ENCODE assay signal across 29 mouse cellular contexts in the genomic region with DNA sequence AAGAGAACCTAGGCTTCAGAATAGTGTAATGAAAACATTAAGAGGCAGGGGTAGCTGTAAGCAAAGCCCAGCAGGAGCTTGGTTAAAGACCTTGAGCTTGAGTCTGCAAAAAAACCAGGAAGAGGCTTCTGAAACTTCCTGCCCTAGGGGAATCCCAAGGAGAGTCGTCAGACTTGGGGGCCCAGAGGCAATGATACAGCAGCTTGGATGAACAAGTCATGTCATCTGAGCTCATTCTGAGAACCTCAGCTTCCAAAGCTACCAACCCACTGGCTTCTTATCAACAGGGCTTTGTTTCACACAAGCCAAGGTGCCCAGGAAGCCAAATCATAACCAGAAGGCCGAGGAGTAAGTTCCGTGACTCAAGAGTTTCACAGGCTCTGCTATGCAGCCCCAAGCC. TPM values are rescaled to one million over a fixed set of nuclear protein-coding genes. Genes with fewer than 3 reads are reported as not detected.
DNase-seq lines count a peak whose midpoint lies in the region; TF ChIP-seq lines count a peak whose summit lies in the region.
"Had no signal": no experiment of that assay in that cellular context is flagged by ENCODE, and none has a peak within 500 bp of the region (broad histone marks: within the 10 kb centered on the region; RNA-seq: fewer than 3 reads in every experiment).

No protein-coding gene starts in this region.

- dilution Hi-C loops in CH12.LX (cut with MboI; ENCODE audit: extremely low pct_ligation_motif_present, extremely low pct_unique_long_range_greater_than_20kb, low sequenced_read_pairs), result no loop called here

- no peak; the same call in 1 of the 2 replicates for TF ChIP-seq RAD21 in CH12.LX (IDR thresholded peaks at IDR 0.05; ENCODE audit: low read depth, low read length)

- TF ChIP-seq POLR2A in CH12.LX (IDR thresholded peaks at IDR 0.05; ENCODE audit: low read depth, low read length), result no peak

- DNase-seq in CD4-positive helper T cell, adult 2 months (ENCODE audit: low read depth, low spot score), result peak; percentile 42
- peak; percentile 52 for DNase-seq in CH12.LX (ENCODE audit: extremely low read depth)
- DNase-seq in induced T-regulatory cell, adult 2 months (ENCODE audit: low read depth), result peak; percentile 70
- peak; percentile 22 for DNase-seq in splenic B cell, adult 2 months (ENCODE audit: low read depth, low spot score)
- no peak for DNase-seq in left cerebral cortex, adult 18-20 months (ENCODE audit: low spot score in 2 of 2)
- DNase-seq in thymus, postnatal 4 days, result no peak
- DNase-seq in gastrocnemius, postnatal 10 days, result no peak
- no peak for DNase-seq in adrenal gland, postnatal 25 days
- DNase-seq: adrenal gland, adult 2 months; adrenal gland, postnatal 10 days; adrenal gland, postnatal 36 days; B cell, adult 2 months; cerebellum, adult 11 months; cerebellum, adult 18-20 months; cerebellum, adult 8-10 months; cerebellum, adult 9-11 months; cerebellum, postnatal 14 days; cerebellum, postnatal 36 days; embryo, embryonic 11 days had no signal

- H3K4me1 ChIP-seq in CH12.LX (ENCODE audit: control insufficient read depth in 1 of 2, insufficient read depth in 2 of 2), result peaks cover 32 to 78% of the 10 kb centered on the region in 2 experiments
- H3K4me1 ChIP-seq: embryonic facial prominence, embryonic 13.5 days; embryonic facial prominence, embryonic 15.5 days; forebrain, embryonic 12.5 days had no signal

- H3K4me3 ChIP-seq in CH12.LX (replicated peaks in 1 of 3; ENCODE audit: low read depth in 2 of 3, low read length in 2 of 3, poor library complexity in 1 of 3), result no peak overlapping the region
- H3K4me3 ChIP-seq: embryonic facial prominence, embryonic 13.5 days; embryonic facial prominence, embryonic 15.5 days; erythroblast, embryonic 14.5 days; forebrain, embryonic 10.5 days; forebrain, embryonic 12.5 days had no signal

- H3K27me3 ChIP-seq in CH12.LX (replicated peaks), result no peaks in the 10 kb centered on the region
- H3K27me3 ChIP-seq in splenic B cell, adult 2 months (ENCODE audit: control insufficient read depth, insufficient read depth, low read length, poor library complexity, severe bottlenecking), result no peaks in the 10 kb centered on the region
- H3K27me3 ChIP-seq: embryonic facial prominence, embryonic 13.5 days; embryonic facial prominence, embryonic 15.5 days; forebrain, embryonic 12.5 days had no signal

- peak; percentile 53 for TF ChIP-seq EP300 in CH12.LX (IDR thresholded peaks at IDR 0.05; ENCODE audit: low read length)

- H3K9me3 ChIP-seq in CH12.LX (replicated peaks; ENCODE audit: low read length), result peaks cover 4% of the 10 kb centered on the region
- H3K9me3 ChIP-seq: embryonic facial prominence, embryonic 13.5 days; embryonic facial prominence, embryonic 15.5 days; forebrain, embryonic 10.5 days; forebrain, embryonic 12.5 days had no signal

- H3K4me2 ChIP-seq in CH12.LX (ENCODE audit: insufficient read depth, low read depth, poor library complexity, severe bottlenecking), result no peak overlapping the region
- H3K4me2 ChIP-seq: embryonic facial prominence, embryonic 13.5 days; embryonic facial prominence, embryonic 15.5 days; forebrain, embryonic 12.5 days had no signal

- H3K36me3 ChIP-seq in CH12.LX (replicated peaks in 1 of 2; ENCODE audit: control insufficient read depth in 1 of 2, insufficient read depth in 1 of 2, low read length in 1 of 2), result no peaks in the 10 kb centered on the region
- H3K36me3 ChIP-seq in splenic B cell, adult 2 months (ENCODE audit: control insufficient read depth, insufficient read depth, low read length, poor library complexity, severe bottlenecking), result no peaks in the 10 kb centered on the region
- H3K36me3 ChIP-seq: embryonic facial prominence, embryonic 13.5 days; embryonic facial prominence, embryonic 15.5 days; forebrain, embryonic 10.5 days; forebrain, embryonic 12.5 days had no signal

- in situ Hi-C loops in CH12.LX (cut with MboI; ENCODE audit: low pct_ligation_motif_present, low pct_unique_long_range_greater_than_20kb, low sequenced_read_pairs), result no loop called here

- no peak for TF ChIP-seq CTCF in CH12.LX (conservative IDR thresholded peaks at IDR 0.05 in 1 of 2, IDR thresholded peaks at IDR 0.05 in 1 of 2; ENCODE audit: low read depth in 2 of 2, low read length in 2 of 2)

- no peaks in the 10 kb centered on the region for H3K79me2 ChIP-seq in CH12.LX (replicated peaks; ENCODE audit: control insufficient read depth, extremely low read depth, insufficient read depth, poor library complexity, severe bottlenecking)

- H3K27ac ChIP-seq in CH12.LX (ENCODE audit: insufficient read depth, low read depth), result peak overlapping the region; percentile 35; the same call in 1 of the 2 replicates
- H3K27ac ChIP-seq: embryonic facial prominence, embryonic 13.5 days; embryonic facial prominence, embryonic 15.5 days; forebrain, embryonic 10.5 days; forebrain, embryonic 12.5 days had no signal

- peak overlapping the region; percentile 7; the same call in 1 of the 2 replicates for H3K9ac ChIP-seq in CH12.LX (ENCODE audit: insufficient read depth, low read depth)
- H3K9ac ChIP-seq: embryonic facial prominence, embryonic 13.5 days; embryonic facial prominence, embryonic 15.5 days; forebrain, embryonic 12.5 days had no signal

TF ChIP-seq in CH12.LX, 34 proteins besides CTCF, POLR2A, EP300 and RAD21 (continues in another document):
- TF ChIP-seq NRF1 (IDR thresholded peaks at IDR 0.05; ENCODE audit: low read depth, low read length) (no peak), JUN (IDR thresholded peaks at IDR 0.05; ENCODE audit: insufficient read depth, low read depth, low read length) (0 out of 2 replicates have a peak, but pooled peaks have one; percentile 5), ZMIZ1 (IDR thresholded peaks at IDR 0.05; ENCODE audit: low read depth, low read length) (no peak), JUND (conservative IDR thresholded peaks at IDR 0.05; ENCODE audit: low read depth, low read length) (no peak), IRF4 (IDR thresholded peaks at IDR 0.05; ENCODE audit: low read depth, low read length) (0 out of 2 replicates have a peak, but pooled peaks have one; percentile 56), MYC (IDR thresholded peaks at IDR 0.05; ENCODE audit: low read depth, low read length) (no peak), ELF1 (IDR thresholded peaks at IDR 0.05; ENCODE audit: low read depth, low read length) (peak; percentile 76), ZC3H11A (IDR thresholded peaks at IDR 0.05; ENCODE audit: low read depth, low read length) (no peak), POLR2AphosphoS2 (IDR thresholded peaks at IDR 0.05; ENCODE audit: low read depth, low read length) (no peak), GABPA (IDR thresholded peaks at IDR 0.05; ENCODE audit: insufficient replicate concordance, low read depth, low read length) (no peak), ETS1 (conservative IDR thresholded peaks at IDR 0.05; ENCODE audit: low read depth, low read length) (peak; percentile 56), TBP (conservative IDR thresholded peaks at IDR 0.05; ENCODE audit: low read depth, low read length) (no peak), UBTF (IDR thresholded peaks at IDR 0.05; ENCODE audit: low read depth, low read length) (no peak), PAX5 (IDR thresholded peaks at IDR 0.05; ENCODE audit: low read length) (no peak), RCOR1 (conservative IDR thresholded peaks at IDR 0.05; ENCODE audit: low read depth, low read length) (no peak), CHD1 (IDR thresholded peaks at IDR 0.05; ENCODE audit: low read depth, low read length) (no peak), USF1 (IDR thresholded peaks at IDR 0.05; ENCODE audit: low read depth, low read length) (no peak), USF2 (conservative IDR thresholded peaks at IDR 0.05; ENCODE audit: low read depth, low read length) (no peak), KAT2A (IDR thresholded peaks at IDR 0.05; ENCODE audit: insufficient replicate concordance, low read length) (no peak), ZKSCAN1 (IDR thresholded peaks at IDR 0.05; ENCODE audit: borderline replicate concordance, low read depth, low read length) (no peak), CHD2 (IDR thresholded peaks at IDR 0.05; ENCODE audit: low read length) (no peak), MAFK (IDR thresholded peaks at IDR 0.05; ENCODE audit: insufficient replicate concordance, low read length) (peak; percentile 35; the same call in 1 of the 2 replicates), MEF2A (IDR thresholded peaks at IDR 0.05; ENCODE audit: borderline replicate concordance, low read depth, low read length) (no peak), TCF12 (IDR thresholded peaks at IDR 0.05; ENCODE audit: low read depth, low read length) (no peak), ZNF384 (IDR thresholded peaks at IDR 0.05; ENCODE audit: low read depth, low read length) (peak; percentile 62), SIN3A (IDR thresholded peaks at IDR 0.05; ENCODE audit: low read length) (no peak), E2F4 (IDR thresholded peaks at IDR 0.05; ENCODE audit: insufficient replicate concordance, low read depth, low read length) (no peak), HCFC1 (IDR thresholded peaks at IDR 0.05; ENCODE audit: low read depth, low read length) (no peak)

RNA-seq across cellular contexts. Expression of gene Gpr55, which starts 25.0 kb away (rescaled TPM):
- total RNA-seq in CH12.LX (2012; rRNA removed), result 24.3 and 25.6 TPM in 2 replicates
- 16.2 and 16.4 TPM in 2 replicates for total RNA-seq in CH12.LX (2014; rRNA removed)
- 17.3 and 20.3 TPM in 2 replicates for polyA plus RNA-seq in CH12.LX (2012; ENCODE audit: insufficient read length, low read depth)
- under 1 TPM; 0.09 to 0.14 TPM for total RNA-seq in left cerebral cortex, adult 18-20 months (2021)
- not detected for total RNA-seq in gastrocnemius, postnatal 10 days (2021)
- total RNA-seq in adrenal gland, postnatal 25 days (2021), result 2.5 and 4.5 TPM in 2 replicates
- total RNA-seq: common myeloid progenitor, adult 5-6 weeks had no signal
- polyA plus RNA-seq: embryonic facial prominence, embryonic 11.5 days; erythroblast, embryonic 14.5 days; forebrain, embryonic 10.5 days; forebrain, embryonic 12.5 days; forebrain, embryonic 14.5 days had no signal

RNA-seq across cellular contexts. Expression of gene Spata3, which starts 30.8 kb away (rescaled TPM):
- total RNA-seq in CH12.LX (2012; rRNA removed) (not detected in 2 replicates), CH12.LX (2014; rRNA removed) (not detected in 2 replicates)
- polyA plus RNA-seq in CH12.LX (2012; ENCODE audit: insufficient read length, low read depth), result not detected in 2 replicates
- under 1 TPM; 0.37 to 0.79 TPM for total RNA-seq in left cerebral cortex, adult 18-20 months (2021)
- not detected for total RNA-seq in gastrocnemius, postnatal 10 days (2021)
- total RNA-seq in adrenal gland, postnatal 25 days (2021), result not detected in 2 replicates
- total RNA-seq: adrenal gland, adult 2 months; adrenal gland, postnatal 10 days; adrenal gland, postnatal 36 days; common myeloid progenitor, adult 5-6 weeks; ES-E14; MEL had no signal
- polyA plus RNA-seq: adrenal gland, adult 2 months; embryonic facial prominence, embryonic 11.5 days; embryonic facial prominence, embryonic 13.5 days; embryonic facial prominence, embryonic 15.5 days; erythroblast, embryonic 14.5 days; forebrain, embryonic 10.5 days; forebrain, embryonic 12.5 days; forebrain, embryonic 14.5 days had no signal

RNA-seq across cellular contexts. Expression of gene 4933407L21Rik, which starts 57.5 kb away (rescaled TPM):
- total RNA-seq in CH12.LX (2012; rRNA removed) (0.08 and 0.17 TPM in 2 replicates), CH12.LX (2014; rRNA removed) (0.19 and 0.36 TPM in 2 replicates)
- 0.31 and 0.71 TPM in 2 replicates for polyA plus RNA-seq in CH12.LX (2012; ENCODE audit: insufficient read length, low read depth)
- 1 to 10 TPM; 5.2 to 7.7 TPM for total RNA-seq in left cerebral cortex, adult 18-20 months (2021)
- total RNA-seq in gastrocnemius, postnatal 10 days (2021), result not detected
- 0.27 TPM in 1 of 2 replicates, not detected in the other for total RNA-seq in adrenal gland, postnatal 25 days (2021)
- total RNA-seq: adrenal gland, postnatal 36 days; common myeloid progenitor, adult 5-6 weeks; MEL had no signal
- polyA plus RNA-seq: adrenal gland, adult 2 months; embryonic facial prominence, embryonic 11.5 days; erythroblast, embryonic 14.5 days had no signal

RNA-seq across cellular contexts. Expression of gene 2810459M11Rik, which starts 59.9 kb away (rescaled TPM):
- total RNA-seq in CH12.LX (2012; rRNA removed) (not detected in 2 replicates), CH12.LX (2014; rRNA removed) (not detected in 2 replicates)
- polyA plus RNA-seq in CH12.LX (2012; ENCODE audit: insufficient read length, low read depth), result not detected in 2 replicates
- 10 to 100 TPM; 10.8 to 10.9 TPM for total RNA-seq in left cerebral cortex, adult 18-20 months (2021)
- total RNA-seq in gastrocnemius, postnatal 10 days (2021), result under 1 TPM; 0.09 to 0.12 TPM
- total RNA-seq in adrenal gland, postnatal 25 days (2021), result 0.18 and 0.38 TPM in 2 replicates
- total RNA-seq: MEL had no signal

Comparison
In these comparisons a context has a peak if more than half of its experiments do, and no peak if none do; other contexts are left out.
1. DNase-seq: peak in CD4-positive helper T cell, adult 2 months (single experiment), CH12.LX (single experiment), induced T-regulatory cell, adult 2 months (single experiment) and splenic B cell, adult 2 months (single experiment); none in left cerebral cortex, adult 18-20 months (0 of 2), thymus, postnatal 4 days (single experiment), gastrocnemius, postnatal 10 days (single experiment) and adrenal gland, postnatal 25 days (single experiment).